Mouse (Mus musculus) stomach, postnatal 0 days (tissue): ENCODE measurements around the gene Zfp983.

Source experiments
- CTCF ChIP-seq: IDR thresholded peaks from 2 replicates; pipeline ENCODE4 v1.5.1; 2016; ENCODE audit warnings: antibody characterized with exemption, low read depth, mild to moderate bottlenecking, moderate library complexity
- EP300 ChIP-seq: optimal IDR thresholded peaks from 2 replicates; pipeline ENCODE3; 2016; ENCODE audit warnings: antibody characterized with exemption

DNA sequence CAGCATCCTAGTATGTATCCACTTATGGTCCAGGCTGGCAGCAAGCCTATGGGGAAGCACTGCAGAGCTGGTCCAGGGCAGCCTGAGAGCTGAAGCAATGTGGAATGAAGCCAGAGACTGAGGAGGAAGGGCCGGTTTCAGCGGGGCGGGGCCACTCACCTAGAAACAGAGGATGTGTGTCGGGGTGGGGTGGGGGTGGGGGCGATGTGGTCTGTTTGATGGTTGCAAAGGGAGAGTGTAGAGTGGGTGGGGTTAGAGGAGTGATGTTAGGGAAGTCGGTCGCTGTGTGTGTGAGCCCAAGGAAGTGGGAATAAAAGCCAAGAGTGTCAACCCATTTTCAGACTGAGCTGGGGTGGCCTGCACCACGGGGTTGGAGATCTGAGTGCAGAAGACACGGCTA is 33.1 kb upstream of the Zfp983 start:
- TF ChIP-seq CTCF (no peak), EP300 (no peak)
